Mouse (Mus musculus) erythroblast, embryonic 14.5 days (primary cell): Measurements from ENCODE around the gene Gm1527. TPM values are rescaled to one million over a fixed set of nuclear protein-coding genes. Genes with fewer than 3 reads are reported as not detected.
"Not testable (repeated sequence)": the region's sequence is repeated elsewhere in the genome, so short reads cannot be mapped to it uniquely, and the experiment has no call there.

ENCODE experiments used
- H3K27me3 ChIP-seq: 2 replicates; pipeline ENCODE4 v1.6.1; 2012; ENCODE audit warnings: inconsistent platforms; ENCODE audit not compliant: control insufficient read depth
- H3K36me3 ChIP-seq: 2 replicates; pipeline ENCODE4 v1.6.1; 2012; ENCODE audit warnings: mild to moderate bottlenecking, inconsistent platforms; ENCODE audit not compliant: control insufficient read depth
- H3K4me1 ChIP-seq: 2 replicates; pipeline ENCODE4 v1.6.1; 2012; ENCODE audit warnings: inconsistent platforms; ENCODE audit not compliant: control insufficient read depth
- H3K4me3 ChIP-seq: replicated peaks from 2 replicates; pipeline ENCODE3; 2012; ENCODE audit warnings: moderate library complexity, mild to moderate bottlenecking, inconsistent platforms
- H3K9me3 ChIP-seq: 2 replicates; pipeline ENCODE4 v1.6.1; 2012; ENCODE audit warnings: low read length, inconsistent platforms, mixed read lengths; ENCODE audit not compliant: control insufficient read depth
- GATA1 ChIP-seq: IDR thresholded peaks from 2 replicates; pipeline ENCODE4 v1.6.1; 2012; ENCODE audit warnings: low read length, inconsistent platforms, mixed read lengths
- TAL1 ChIP-seq: IDR thresholded peaks from 3 replicates; pipeline ENCODE4 v1.6.1; 2012; ENCODE audit warnings: low read length, inconsistent platforms, mixed read lengths
- polyA plus RNA-seq: library from polyadenylated mRNA; stranded (reverse); fragments of >175 nt; gene quantifications from 2 replicates; pipeline ENCODE4 v1.2.3, GENCODE M21; 2012

Gene Gm1527
- not detected in 2 replicates for polyA plus RNA-seq

DNA sequence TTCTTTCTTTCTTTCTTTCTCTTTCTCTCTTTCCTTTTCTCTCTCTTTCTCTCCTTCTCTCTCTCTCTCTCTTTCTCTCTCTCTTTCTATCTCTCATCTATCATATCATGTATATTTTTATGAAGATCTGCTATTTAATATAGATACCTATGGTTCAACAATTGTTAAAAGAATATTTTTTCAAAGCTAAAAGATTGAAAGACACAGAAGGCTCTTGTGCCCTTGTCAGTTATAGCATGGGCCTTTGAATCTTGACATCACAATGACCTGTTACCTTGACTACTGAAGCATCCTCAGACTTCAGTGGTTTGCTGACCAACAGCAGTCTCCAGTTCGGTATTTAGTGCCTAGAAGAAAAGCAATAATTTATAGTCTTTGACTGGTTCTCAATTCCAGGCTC lies at the start of gene Gm1527:
Gene Gm1527 (plus strand): TSS at position 301 of the 400 bp plus-strand sequence.
- no peaks in the 10 kb centered on the region for H3K4me1 ChIP-seq
- H3K4me3 ChIP-seq, result no peak within 1 kb of the TSS
- H3K36me3 ChIP-seq, result no peaks in the 10 kb centered on the region
- TF ChIP-seq GATA1, result no peak
- no peak for TF ChIP-seq TAL1
- no peaks in the 10 kb centered on the region for H3K27me3 ChIP-seq
- no peaks in the 10 kb centered on the region for H3K9me3 ChIP-seq

GRCm38 (mm10) chr3:28843231-28843630 lies 49.2 kb upstream of the Gm1527 start:
- no peaks in the 10 kb centered on the region for H3K36me3 ChIP-seq
- no peaks in the 10 kb centered on the region for H3K4me1 ChIP-seq
- no peaks in the 10 kb centered on the region for H3K9me3 ChIP-seq
- no peaks in the 10 kb centered on the region for H3K27me3 ChIP-seq
- no peak overlapping the region for H3K4me3 ChIP-seq
- no peak for TF ChIP-seq GATA1
- TF ChIP-seq TAL1, result no peak

GRCm38 (mm10) chr3:28847115-28847514 lies 45.3 kb upstream of the Gm1527 start:
- Histone ChIP-seq H3K9me3 (no peaks in the 10 kb centered on the region), H3K36me3 (no peaks in the 10 kb centered on the region), H3K4me1 (no peaks in the 10 kb centered on the region), H3K27me3 (no peaks in the 10 kb centered on the region), H3K4me3 (no peak overlapping the region)
- TF ChIP-seq TAL1, result no peak
- no peak for TF ChIP-seq GATA1

GRCm38 (mm10) chr3:28852174-28852573 lies 40.2 kb upstream of the Gm1527 start:
- not testable (repeated sequence) for H3K4me3 ChIP-seq, H3K4me1 ChIP-seq, H3K9me3 ChIP-seq, H3K36me3 ChIP-seq, H3K27me3 ChIP-seq

DNA sequence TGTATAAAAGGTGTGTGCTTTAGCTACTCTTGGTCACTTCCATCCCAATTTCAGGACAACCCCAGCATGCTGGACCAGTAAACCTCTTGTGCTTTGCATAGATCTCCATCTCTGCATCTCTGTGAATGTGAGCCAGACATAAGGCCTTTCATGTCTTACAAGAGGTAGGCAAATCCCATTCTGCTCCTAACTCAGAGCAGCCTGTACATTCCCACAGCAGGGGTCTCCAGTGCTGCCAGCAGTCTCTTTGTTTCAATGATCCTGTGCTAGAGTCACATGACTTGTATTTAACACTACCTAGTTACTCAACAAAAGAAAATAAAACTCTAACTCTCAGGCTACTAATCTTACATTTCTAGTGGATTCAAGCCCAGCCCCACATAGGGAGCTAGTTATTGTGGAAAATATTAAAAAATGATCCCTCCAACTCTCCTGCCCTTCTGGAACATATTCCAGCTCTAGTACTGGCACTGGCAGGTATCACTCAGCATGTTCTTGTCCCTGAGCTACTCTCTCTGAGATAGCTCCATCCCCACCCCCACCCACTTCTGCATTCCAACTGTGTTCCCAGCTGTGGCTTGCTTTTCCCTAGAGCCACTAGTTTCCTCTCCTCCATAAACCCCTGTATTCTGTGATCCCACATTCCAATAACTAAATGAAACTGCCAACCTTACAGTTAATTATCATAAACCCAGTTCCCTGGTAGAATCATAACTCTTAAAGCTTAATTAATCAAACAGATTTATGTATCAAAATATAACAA lies 32.6 kb upstream of the Gm1527 start:
- H3K4me3 ChIP-seq, H3K9me3 ChIP-seq, H3K36me3 ChIP-seq, H3K27me3 ChIP-seq, H3K4me1 ChIP-seq: not testable (repeated sequence)

DNA sequence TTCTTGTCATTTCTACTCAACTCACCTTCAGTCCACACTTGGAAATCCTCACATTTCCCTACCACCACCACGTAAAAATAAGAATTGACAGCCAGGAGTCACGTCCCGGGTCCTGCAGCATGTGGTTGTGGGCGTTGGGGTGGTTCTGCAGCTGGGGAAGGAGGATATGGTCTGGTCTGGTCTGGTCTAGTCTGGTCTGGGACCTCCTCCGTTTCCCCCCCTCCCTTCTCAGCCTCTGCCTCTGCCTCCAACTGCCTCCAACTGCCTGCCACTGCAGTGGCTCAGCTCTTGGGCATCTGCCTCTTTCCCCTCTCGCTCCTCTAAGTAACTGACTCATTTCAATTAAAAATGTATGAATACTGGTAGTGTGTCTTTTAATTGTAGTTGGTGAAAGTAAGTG lies 4.5 kb downstream of the Gm1527 start:
- not testable (repeated sequence) for H3K4me3 ChIP-seq, H3K9me3 ChIP-seq, H3K4me1 ChIP-seq, H3K27me3 ChIP-seq, H3K36me3 ChIP-seq

- H3K4me3 ChIP-seq, result no peak overlapping the region
- H3K36me3 ChIP-seq, result no peaks in the 10 kb centered on the region
- H3K4me1 ChIP-seq, result no peaks in the 10 kb centered on the region
- TF ChIP-seq GATA1 (no peak), TAL1 (no peak)
- H3K27me3 ChIP-seq, result no peaks in the 10 kb centered on the region
- no peaks in the 10 kb centered on the region for H3K9me3 ChIP-seq
These were observed 73.5 kb downstream of the Gm1527 start for GRCm38 (mm10) chr3:28965931-28966330.

DNA sequence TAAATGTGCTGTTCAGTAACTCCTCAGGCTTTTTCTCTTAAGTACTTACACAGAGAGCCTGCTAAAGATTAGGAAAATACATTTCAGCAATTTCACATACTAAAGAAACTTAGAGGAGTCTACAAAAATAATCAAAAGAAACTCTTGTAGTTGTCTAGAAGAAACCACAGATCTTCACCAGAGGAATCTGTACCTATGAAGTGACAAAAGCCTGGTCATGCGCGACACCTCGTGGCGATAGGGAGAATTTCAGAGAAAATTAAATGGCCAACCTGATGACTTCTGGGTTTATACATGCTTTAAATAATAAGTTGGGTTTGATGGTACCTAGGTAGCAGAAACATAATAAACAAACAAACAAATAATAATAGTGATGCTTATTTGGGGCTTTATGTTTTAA lies 76.4 kb downstream of the Gm1527 start:
- TF ChIP-seq TAL1 (no peak), GATA1 (no peak)
- no peaks in the 10 kb centered on the region for H3K36me3 ChIP-seq
- no peaks in the 10 kb centered on the region for H3K27me3 ChIP-seq
- no peak overlapping the region for H3K4me3 ChIP-seq
- no peaks in the 10 kb centered on the region for H3K4me1 ChIP-seq
- H3K9me3 ChIP-seq, result no peaks in the 10 kb centered on the region

Other genes starting within 250 kb of the Gm1527 start
- 0.01 TPM in 1 of 2 replicates, not detected in the other for gene Slc2a2, start 194.7 kb upstream of the Gm1527 start, polyA plus RNA-seq
- 0.05 and 0.10 TPM in 2 replicates for gene Eif5a2, start 111.3 kb upstream of the Gm1527 start, polyA plus RNA-seq
- 2.0 and 3.1 TPM in 2 replicates for gene Rpl22l1, start 87.2 kb upstream of the Gm1527 start, polyA plus RNA-seq
- not detected in 2 replicates for gene Egfem1, start 189.4 kb downstream of the Gm1527 start, polyA plus RNA-seq